Mouse (Mus musculus): Measurements from ENCODE around the gene Obox6.

The Obox6 gene

GRCm38 (mm10) chr7:15839578-15839977 is at the start of gene Obox6:
Obox6 (minus strand) TSS chr7:15839678.
- no peak for DNase-seq (ENCODE audit: low spot score)

- DNase-seq (ENCODE audit: low spot score), result no peak
Observed at GRCm38 (mm10) chr7:15884127-15884526, 44.6 kb upstream of the Obox6 start.

- DNase-seq (ENCODE audit: low spot score), result no peak
Observed at GRCm38 (mm10) chr7:15882317-15882716, 42.8 kb upstream of the Obox6 start, which contains the start of gene Crxos. Crxos (plus strand) TSS chr7:15882617.

- DNase-seq (ENCODE audit: low spot score), result no peak
Observed at GRCm38 (mm10) chr7:15881831-15882230, 42.4 kb upstream of the Obox6 start.

- DNase-seq (ENCODE audit: low spot score), result no peak
Observed at GRCm38 (mm10) chr7:15881388-15881787, 41.9 kb upstream of the Obox6 start.

GRCm38 (mm10) chr7:15879756-15880155 is 40.3 kb upstream of the Obox6 start, which contains the start of gene Crx:
Crx (minus strand) TSS chr7:15879968.
- no peak for DNase-seq (ENCODE audit: low spot score)

DNA sequence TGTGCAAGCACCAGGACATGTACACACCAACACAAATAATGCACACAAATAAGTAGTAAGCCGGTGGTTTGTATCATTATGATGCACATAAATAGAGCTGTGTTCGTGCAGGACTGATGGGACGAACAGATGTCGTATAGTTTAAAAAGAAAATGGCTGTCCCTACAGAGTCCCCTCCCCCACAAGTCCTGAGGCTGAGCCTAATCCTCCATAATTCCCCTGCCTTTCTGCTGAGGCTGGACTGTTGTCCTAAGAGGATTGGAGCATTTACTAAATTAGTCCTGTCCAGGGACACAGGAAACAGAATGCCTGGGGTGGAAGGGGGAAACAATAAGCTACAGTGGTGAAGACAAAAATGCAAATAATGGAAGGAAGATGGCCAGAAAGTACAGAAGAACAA is 24.6 kb upstream of the Obox6 start:
- no peak for DNase-seq (ENCODE audit: low spot score)

- no peak for DNase-seq (ENCODE audit: low spot score)
Observed at GRCm38 (mm10) chr7:15859657-15860056, 20.2 kb upstream of the Obox6 start.

All from left cerebral cortex, adult 11 months (tissue).